Mouse (Mus musculus) neural tube, embryonic 13.5 days (tissue): Measurements from ENCODE around the gene Vmp1. TPM values are rescaled to one million over a fixed set of nuclear protein-coding genes. Genes with fewer than 3 reads are reported as not detected.

Experiments
- ATAC-seq: fragments of 200-750 bp; cut with Nextera tagmentation; 2 replicates; pipeline ENCODE4 v1.8.0; 2017; ENCODE audit warnings: low read depth, mild to moderate bottlenecking, moderate TSS enrichment, moderate library complexity
- H3K27ac ChIP-seq: fragments of 300-500 bp; sonication (generic); replicated peaks from 2 replicates; pipeline ENCODE4 v1.5.1; 2015; ENCODE audit warnings: moderate library complexity, mild to moderate bottlenecking, inconsistent platforms
- H3K27me3 ChIP-seq: fragments of 300-500 bp; sonication (generic); 2 replicates; pipeline ENCODE4 v1.6.1; 2015; ENCODE audit warnings: mild to moderate bottlenecking, inconsistent platforms
- H3K36me3 ChIP-seq: fragments of 300-500 bp; sonication (generic); 2 replicates; pipeline ENCODE4 v1.6.1; 2015; ENCODE audit warnings: mild to moderate bottlenecking, inconsistent platforms
- H3K4me1 ChIP-seq: fragments of 300-500 bp; sonication (generic); replicated peaks from 2 replicates; pipeline ENCODE4 v1.6.1; 2015; ENCODE audit warnings: inconsistent platforms
- H3K4me2 ChIP-seq: fragments of 300-500 bp; sonication (generic); 2 replicates; pipeline ENCODE4 v1.6.1; 2015; ENCODE audit warnings: inconsistent platforms, mild to moderate bottlenecking, moderate library complexity
- H3K4me3 ChIP-seq: fragments of 300-500 bp; sonication (generic); 2 replicates; pipeline ENCODE4 v1.5.1; 2015; ENCODE audit warnings: mild to moderate bottlenecking, inconsistent platforms
- H3K9ac ChIP-seq: fragments of 300-500 bp; sonication (generic); 2 replicates; pipeline ENCODE4 v1.6.1; 2015; ENCODE audit warnings: moderate library complexity, mild to moderate bottlenecking, inconsistent platforms
- H3K9me3 ChIP-seq: fragments of 300-500 bp; sonication (generic); 2 replicates; pipeline ENCODE4 v1.6.1; 2016; ENCODE audit warnings: inconsistent platforms
- WGBS: fragments of 180-500 bp; shearing (Covaris S2); methylation state at CpG from one replicate; pipeline ENCODE4 v1.1.7; 2015; 5-methylcytosine and 5-hydroxymethylcytosine counted together
- polyA plus RNA-seq: library from polyadenylated mRNA; unstranded; fragments of >200 nt; fragmentation: Nextera tagmentation; extraction: Ambion mirVana; gene quantifications from 2 replicates; pipeline ENCODE4 v1.2.1, GENCODE M21; 2015

The Vmp1 gene
- polyA plus RNA-seq, 1 experiment from 2014 or later: 108 TPM

DNA sequence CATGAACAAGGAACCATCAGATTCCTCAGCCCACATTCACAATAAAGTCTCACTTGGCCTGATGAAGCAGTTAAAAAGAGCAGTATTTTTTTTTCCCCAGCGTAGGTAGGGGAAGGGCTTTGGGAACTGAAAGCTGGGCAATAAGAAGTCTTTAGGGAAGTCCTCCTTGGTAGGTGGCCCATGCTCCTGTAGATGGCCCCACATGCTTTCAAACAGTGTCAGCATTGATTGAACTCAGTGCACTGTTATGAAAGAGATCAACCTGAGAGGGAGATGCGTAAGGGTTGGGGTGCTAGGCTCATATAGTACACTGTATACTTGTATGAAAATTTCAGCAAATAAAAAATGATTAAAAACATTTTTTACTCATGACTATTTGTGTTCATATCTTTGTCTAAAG is 8.3 kb upstream of the Vmp1 start:
- Histone ChIP-seq H3K27ac (no peak overlapping the region), H3K4me2 (no peak overlapping the region), H3K9me3 (no peaks in the 10 kb centered on the region), H3K4me3 (no peak overlapping the region), H3K9ac (no peak overlapping the region), H3K36me3 (peaks cover 64% of the 10 kb centered on the region), H3K4me1 (peaks cover 7% of the 10 kb centered on the region; the same call in 1 of the 2 replicates), H3K27me3 (no peaks in the 10 kb centered on the region)
- WGBS: 95% methylated on average over 2 of the region's 2 CpGs
- no peak for ATAC-seq

DNA sequence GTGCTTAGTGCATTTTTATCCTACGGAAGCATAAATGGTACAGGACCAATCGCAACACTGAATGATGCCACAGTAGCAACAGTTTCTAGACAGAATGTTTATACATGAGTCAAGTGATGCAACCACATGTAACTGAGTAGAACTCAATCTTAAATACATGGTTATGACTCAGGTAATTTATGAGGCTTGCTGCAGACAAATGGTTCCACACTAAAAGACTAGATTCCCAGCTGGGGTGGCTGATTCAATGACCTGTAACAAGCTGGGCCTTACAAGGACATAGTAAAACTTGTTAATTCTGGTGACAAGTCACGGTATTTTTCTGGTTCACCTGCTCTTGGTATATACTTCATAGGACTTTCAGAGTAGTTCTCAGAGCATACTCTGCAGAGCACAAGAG is 7.8 kb upstream of the Vmp1 start:
- no peaks in the 10 kb centered on the region for H3K9me3 ChIP-seq
- 96% methylated on average over 3 of the region's 3 CpGs for WGBS
- no peak for ATAC-seq
- H3K9ac ChIP-seq: no peak overlapping the region
- H3K4me1 ChIP-seq: peaks cover 10% of the 10 kb centered on the region; the same call in 1 of the 2 replicates
- H3K36me3 ChIP-seq: peaks cover 60% of the 10 kb centered on the region
- H3K27ac ChIP-seq: no peak overlapping the region
- no peak overlapping the region for H3K4me2 ChIP-seq
- H3K27me3 ChIP-seq: no peaks in the 10 kb centered on the region
- no peak overlapping the region for H3K4me3 ChIP-seq

DNA sequence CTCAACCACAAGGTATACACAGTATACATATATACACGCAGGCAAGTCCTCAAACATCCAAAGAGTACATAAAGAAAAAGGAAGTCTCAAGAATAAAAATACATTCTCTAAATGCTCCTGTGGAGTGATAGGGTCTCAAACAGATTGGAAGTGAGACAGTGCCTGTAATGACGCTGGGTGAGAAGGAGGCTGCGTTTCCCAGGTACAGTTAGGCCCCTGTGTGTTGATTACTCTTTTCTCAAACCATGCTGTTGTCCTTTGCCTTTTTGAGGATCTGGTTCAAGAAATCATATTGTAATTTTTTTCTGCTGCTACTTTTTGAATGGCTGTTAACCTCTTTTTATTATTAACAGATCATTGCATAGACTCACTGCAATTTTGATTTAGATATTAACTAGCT is 6.7 kb upstream of the Vmp1 start:
- Histone ChIP-seq H3K4me1 (peaks cover 21% of the 10 kb centered on the region), H3K9ac (no peak overlapping the region), H3K36me3 (peaks cover 56% of the 10 kb centered on the region), H3K9me3 (no peaks in the 10 kb centered on the region), H3K4me2 (no peak overlapping the region), H3K27ac (no peak overlapping the region), H3K4me3 (no peak overlapping the region), H3K27me3 (no peaks in the 10 kb centered on the region)
- ATAC-seq: no peak
- WGBS: 91% methylated on average over 3 of the region's 3 CpGs

DNA sequence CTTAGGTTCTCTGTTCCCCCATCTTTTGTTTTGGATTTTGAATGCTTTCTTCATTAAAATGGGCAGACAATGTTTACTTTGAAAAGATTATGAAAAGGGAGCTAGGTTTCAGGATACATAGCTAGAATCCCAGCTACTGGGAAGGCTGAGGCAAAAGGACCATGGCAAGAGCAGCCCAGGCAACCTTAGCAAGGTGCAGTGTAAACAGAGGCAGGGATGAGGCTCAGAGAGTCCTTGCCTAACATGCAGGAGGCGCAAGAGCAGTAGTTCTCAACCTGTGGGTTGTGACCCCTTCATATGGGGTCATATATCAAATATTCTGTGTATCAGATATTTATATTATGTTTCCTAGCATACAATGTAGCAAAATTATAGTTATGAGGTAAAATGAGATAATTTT is 1.7 kb upstream of the Vmp1 start:
- H3K4me3 ChIP-seq: no peak overlapping the region
- no peak overlapping the region for H3K27ac ChIP-seq
- peaks cover 14% of the 10 kb centered on the region for H3K36me3 ChIP-seq
- peaks cover 51% of the 10 kb centered on the region for H3K4me1 ChIP-seq
- no peaks in the 10 kb centered on the region for H3K27me3 ChIP-seq
- no peak for ATAC-seq
- no peaks in the 10 kb centered on the region for H3K9me3 ChIP-seq
- peak overlapping the region; percentile 91 for H3K4me2 ChIP-seq
- 88% methylated on average over 1 of the region's 1 CpGs for WGBS
- peak overlapping the region; percentile 93; the same call in 1 of the 2 replicates for H3K9ac ChIP-seq

DNA sequence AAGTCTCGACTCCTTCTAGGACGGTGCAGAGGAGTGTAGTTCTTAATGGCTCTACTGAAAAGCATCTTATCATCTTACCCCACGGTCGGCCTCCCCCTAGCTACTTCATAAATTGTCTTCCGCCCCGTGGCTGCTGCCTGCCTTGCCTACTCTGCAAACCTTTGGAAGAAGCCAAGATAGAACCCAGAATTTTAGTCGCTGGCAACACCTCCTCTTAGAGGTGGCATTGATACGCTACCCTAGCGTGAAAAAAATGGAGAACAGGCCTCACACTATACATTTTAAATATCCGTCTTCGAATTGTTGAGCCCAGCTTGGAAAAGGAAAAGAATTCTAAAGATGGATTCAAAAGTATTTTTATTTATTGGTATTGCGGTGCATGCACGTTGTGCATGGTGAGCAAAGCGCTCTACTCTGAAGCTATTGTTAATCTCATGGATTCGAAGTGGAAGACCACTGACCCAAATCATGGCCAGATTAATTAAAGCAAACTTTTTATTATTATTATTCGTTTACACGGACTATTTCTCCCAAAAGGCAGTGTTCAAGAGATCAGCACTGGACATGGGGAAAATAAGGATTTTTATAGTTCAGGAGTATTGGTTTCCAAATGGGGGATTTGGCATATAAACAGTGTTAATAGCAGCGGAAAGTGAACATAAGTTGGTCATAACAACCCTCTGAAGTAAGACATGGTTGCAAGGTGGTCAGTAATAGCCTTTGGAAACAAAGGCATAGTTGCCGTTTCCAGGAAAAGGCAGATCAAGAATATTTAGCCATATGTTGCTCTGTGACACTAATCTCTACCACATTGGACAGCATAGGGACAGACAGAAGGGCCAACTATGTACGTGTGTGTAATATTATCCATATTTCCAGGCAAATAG is 733 bp upstream of the Vmp1 start:
- peak overlapping the region; percentile 91 for H3K4me2 ChIP-seq
- H3K27ac ChIP-seq: peak overlapping the region; percentile 92
- no peak; the same call in 1 of the 2 replicates for ATAC-seq
- 11% methylated on average over 20 of the region's 20 CpGs for WGBS
- H3K4me1 ChIP-seq: peaks cover 51% of the 10 kb centered on the region
- peaks cover 4% of the 10 kb centered on the region for H3K36me3 ChIP-seq
- H3K9ac ChIP-seq: peak overlapping the region; percentile 93
- no peaks in the 10 kb centered on the region for H3K27me3 ChIP-seq
- H3K9me3 ChIP-seq: no peaks in the 10 kb centered on the region
- peak overlapping the region; percentile 89 for H3K4me3 ChIP-seq

DNA sequence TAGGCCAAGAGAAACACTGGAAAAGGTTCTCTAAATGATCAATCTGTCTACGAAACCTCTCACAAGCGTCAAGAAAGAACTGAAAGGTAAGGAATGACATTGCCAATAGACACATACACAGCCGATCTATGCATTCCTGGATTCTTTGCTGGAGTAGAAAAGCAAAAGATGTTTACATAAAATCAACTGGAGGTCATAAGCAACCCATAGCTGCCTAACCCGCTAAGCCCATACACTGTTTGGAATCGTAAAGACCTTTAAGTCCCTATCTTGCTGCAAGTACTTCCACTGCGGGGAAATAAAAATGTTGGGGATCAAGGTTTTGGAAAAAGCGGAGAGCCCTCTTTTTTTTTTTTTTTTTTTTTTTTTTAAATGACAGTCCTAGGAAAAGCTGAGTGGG is 775 bp downstream of the Vmp1 start:
- H3K4me3 ChIP-seq: peak overlapping the region; percentile 89
- H3K36me3 ChIP-seq: no peaks in the 10 kb centered on the region; the same call in 1 of the 2 replicates
- no peaks in the 10 kb centered on the region for H3K9me3 ChIP-seq
- peaks cover 51% of the 10 kb centered on the region for H3K4me1 ChIP-seq
- WGBS: 44% methylated on average over 7 of the region's 7 CpGs
- peak overlapping the region; percentile 91 for H3K4me2 ChIP-seq
- H3K27ac ChIP-seq: peak overlapping the region; percentile 92; the same call in 1 of the 2 replicates
- peak overlapping the region; percentile 93 for H3K9ac ChIP-seq
- ATAC-seq: no peak
- H3K27me3 ChIP-seq: no peaks in the 10 kb centered on the region

DNA sequence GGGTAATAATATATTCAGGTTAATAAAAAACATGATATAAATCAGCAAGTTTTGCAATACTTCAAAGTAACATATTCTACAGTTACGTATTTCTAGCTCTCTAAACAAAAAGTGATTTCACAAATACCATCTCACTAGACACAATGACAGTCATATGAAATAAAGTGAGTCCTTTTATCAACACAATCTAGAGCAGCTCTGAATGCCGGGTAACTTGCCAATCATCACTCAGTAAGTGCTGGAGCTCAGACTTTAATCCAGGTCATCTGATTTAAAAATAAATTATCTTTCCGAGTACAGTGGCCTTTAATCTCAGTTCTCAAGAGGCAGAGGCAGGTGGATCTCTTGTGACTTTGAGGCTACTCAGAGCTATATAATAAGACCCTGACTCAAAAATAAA is 2.2 kb downstream of the Vmp1 start:
- Histone ChIP-seq H3K36me3 (no peaks in the 10 kb centered on the region), H3K27ac (no peak overlapping the region), H3K27me3 (no peaks in the 10 kb centered on the region), H3K4me3 (no peak overlapping the region), H3K9ac (no peak overlapping the region), H3K4me1 (peaks cover 41% of the 10 kb centered on the region), H3K9me3 (no peaks in the 10 kb centered on the region), H3K4me2 (no peak overlapping the region)
- WGBS: 91% methylated on average over 3 of the region's 3 CpGs
- no peak for ATAC-seq

DNA sequence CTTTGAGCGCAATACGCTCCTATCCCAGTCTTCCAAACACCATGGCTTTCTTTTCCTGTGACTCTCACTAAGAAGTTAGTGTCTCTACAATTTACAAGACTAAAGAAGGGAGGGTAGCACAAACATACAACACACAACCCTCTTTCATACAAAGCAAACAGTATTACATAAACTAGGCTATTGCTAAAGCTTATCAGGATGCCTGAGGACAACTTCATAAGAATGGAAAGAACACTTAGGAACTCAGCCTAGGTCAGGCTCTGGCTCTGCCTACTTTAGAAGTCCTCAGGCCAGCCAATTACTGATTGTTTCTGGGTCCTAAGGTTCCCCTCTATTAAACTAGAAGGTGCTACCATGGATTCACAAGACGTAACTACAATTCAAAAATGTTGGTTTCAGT is 2.9 kb downstream of the Vmp1 start:
- H3K9ac ChIP-seq: no peak overlapping the region
- no peaks in the 10 kb centered on the region for H3K27me3 ChIP-seq
- no peak overlapping the region for H3K4me2 ChIP-seq
- no peaks in the 10 kb centered on the region for H3K36me3 ChIP-seq
- H3K4me1 ChIP-seq: peaks cover 34% of the 10 kb centered on the region
- no peak overlapping the region for H3K4me3 ChIP-seq
- no peak for ATAC-seq
- H3K9me3 ChIP-seq: no peaks in the 10 kb centered on the region
- WGBS: 94% methylated on average over 3 of the region's 3 CpGs
- no peak overlapping the region for H3K27ac ChIP-seq

DNA sequence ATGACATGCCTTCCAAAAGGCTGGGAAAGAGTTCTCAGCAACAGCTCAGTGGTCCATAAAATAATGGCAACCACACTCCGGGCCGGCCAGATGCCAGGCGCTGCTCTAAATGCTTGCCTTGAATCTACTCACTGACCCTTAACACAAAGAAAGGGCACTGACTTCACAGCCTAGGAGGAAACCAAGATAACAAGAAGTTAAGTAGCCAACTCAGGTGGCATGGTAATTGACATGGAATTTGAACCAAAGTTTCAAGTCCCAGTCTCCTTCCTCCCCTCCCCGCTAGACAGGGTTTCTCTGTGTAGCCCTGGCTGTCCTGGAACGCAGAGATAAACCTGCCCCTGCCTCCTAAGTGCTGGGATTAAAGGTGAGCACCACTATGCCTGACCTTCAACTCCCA is 4.7 kb downstream of the Vmp1 start:
- no peaks in the 10 kb centered on the region for H3K9me3 ChIP-seq
- no peak overlapping the region for H3K4me3 ChIP-seq
- no peak overlapping the region for H3K4me2 ChIP-seq
- H3K9ac ChIP-seq: no peak overlapping the region
- peaks cover 19% of the 10 kb centered on the region for H3K4me1 ChIP-seq
- H3K36me3 ChIP-seq: no peaks in the 10 kb centered on the region
- no peak for ATAC-seq
- WGBS: 75% methylated on average over 5 of the region's 5 CpGs
- no peaks in the 10 kb centered on the region for H3K27me3 ChIP-seq
- H3K27ac ChIP-seq: no peak overlapping the region

DNA sequence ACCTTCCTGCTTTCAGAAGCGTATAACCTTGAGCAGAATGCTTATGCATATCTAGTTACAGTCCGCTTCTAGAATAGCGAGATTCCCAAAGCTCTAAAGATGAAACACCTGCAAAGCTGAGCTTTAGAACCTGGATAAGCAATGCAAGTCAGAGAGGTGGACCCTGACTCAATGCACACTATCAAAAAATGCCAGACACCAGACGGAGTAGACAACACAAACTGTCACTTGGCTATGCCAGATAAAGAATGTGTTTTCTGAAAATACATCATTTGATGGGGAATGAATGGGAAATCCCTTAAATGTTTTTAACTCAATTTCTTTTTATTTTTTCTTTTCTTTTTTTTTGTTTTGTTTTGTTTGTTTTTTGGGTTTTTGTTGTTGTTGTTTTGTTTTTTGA is 8.1 kb downstream of the Vmp1 start:
- Histone ChIP-seq H3K9me3 (no peaks in the 10 kb centered on the region), H3K27ac (no peak overlapping the region)
- ATAC-seq: no peak

DNA sequence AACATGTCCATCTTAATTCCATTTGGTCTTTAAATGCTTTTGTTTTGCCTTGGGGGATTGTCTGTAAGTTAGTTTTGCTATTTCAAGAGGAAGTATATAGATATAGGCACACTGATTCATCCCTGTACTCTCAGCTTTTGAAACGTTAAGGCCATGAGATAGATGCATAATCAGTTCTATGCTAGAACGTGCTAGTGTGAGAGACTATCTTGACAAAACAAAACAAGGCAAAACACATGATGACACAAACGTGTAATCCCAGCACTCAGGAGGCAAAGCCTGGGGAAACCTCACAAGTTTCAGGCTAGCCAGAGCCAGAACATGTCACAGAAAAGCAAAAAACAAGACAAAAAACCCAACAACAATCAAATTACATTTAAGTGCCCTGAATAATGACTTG is 10.9 kb downstream of the Vmp1 start:
- Histone ChIP-seq H3K9ac (no peak overlapping the region), H3K27ac (no peak overlapping the region), H3K9me3 (no peaks in the 10 kb centered on the region), H3K27me3 (no peaks in the 10 kb centered on the region), H3K36me3 (no peaks in the 10 kb centered on the region), H3K4me2 (no peak overlapping the region), H3K4me1 (no peaks in the 10 kb centered on the region), H3K4me3 (no peak overlapping the region)
- no peak for ATAC-seq
- 86% methylated on average over 3 of the region's 3 CpGs for WGBS

More for the DNA sequence above, 8.1 kb downstream of the Vmp1 start:
- Histone ChIP-seq H3K9ac (no peak overlapping the region), H3K4me3 (no peak overlapping the region), H3K36me3 (no peaks in the 10 kb centered on the region), H3K4me1 (no peaks in the 10 kb centered on the region), H3K27me3 (no peaks in the 10 kb centered on the region), H3K4me2 (no peak overlapping the region)
- 94% methylated on average over 4 of the region's 4 CpGs for WGBS

DNA sequence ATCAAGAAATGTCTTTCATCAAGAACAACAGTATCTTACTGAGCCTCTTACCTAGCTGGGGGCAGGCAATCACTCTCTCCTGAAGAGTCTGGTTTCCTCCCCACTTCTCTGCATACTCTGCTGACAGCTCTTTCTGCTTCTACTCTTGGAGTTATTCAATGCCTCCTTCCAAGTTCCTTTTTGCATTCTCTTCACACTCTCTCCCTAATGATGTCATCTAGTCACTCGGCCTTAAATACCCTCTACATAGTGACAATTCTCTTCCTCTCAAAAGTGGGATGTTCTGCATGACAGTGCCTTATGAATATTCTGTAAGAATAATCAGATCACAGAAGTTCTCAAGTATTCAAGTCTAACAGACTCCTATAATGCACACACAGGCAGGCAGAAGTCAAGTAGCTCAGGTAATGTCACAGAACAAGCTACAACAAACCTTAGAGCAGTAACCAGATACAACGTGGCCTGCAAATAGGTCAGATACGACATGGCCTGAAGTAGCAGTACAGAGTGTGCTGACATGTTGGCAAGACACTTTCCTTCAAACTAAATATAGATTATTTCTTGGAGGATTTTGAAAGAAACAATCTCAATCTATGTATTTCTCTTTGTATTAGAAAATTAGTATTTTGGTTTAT is 12.5 kb downstream of the Vmp1 start:
- no peak for ATAC-seq
- Histone ChIP-seq H3K9ac (no peak overlapping the region), H3K4me1 (no peaks in the 10 kb centered on the region), H3K36me3 (no peaks in the 10 kb centered on the region), H3K9me3 (no peaks in the 10 kb centered on the region), H3K4me2 (no peak overlapping the region), H3K27ac (no peak overlapping the region), H3K27me3 (no peaks in the 10 kb centered on the region), H3K4me3 (no peak overlapping the region)
- WGBS: 75% methylated on average over 3 of the region's 3 CpGs
